Mouse (Mus musculus): ENCODE data around the gene Sorcs2.

DNA sequence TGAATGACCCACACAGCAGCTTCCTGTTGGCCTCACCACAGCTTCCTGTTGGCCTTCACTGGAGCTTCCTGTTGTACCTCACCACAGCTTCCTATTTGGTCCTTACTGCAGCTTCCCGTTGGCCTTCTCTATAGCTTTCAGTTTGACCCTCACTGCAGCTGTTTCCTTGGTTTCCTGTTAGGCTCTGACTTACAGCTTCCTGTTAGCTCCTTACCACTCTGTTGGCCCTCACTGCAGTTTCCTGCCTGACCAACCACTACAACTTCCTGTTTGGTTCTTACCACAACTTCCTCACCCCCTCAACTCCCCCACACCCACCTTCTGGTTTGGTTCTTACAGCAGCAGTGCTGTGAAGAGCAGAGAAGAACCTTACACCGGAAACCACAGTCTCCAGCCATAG, 308.7 kb downstream of the Sorcs2 start:
- TF ChIP-seq POLR2A (IDR thresholded peaks at IDR 0.05; ENCODE audit: extremely low read depth, insufficient read depth, low read length) (no peak), CTCF (IDR thresholded peaks at IDR 0.05; ENCODE audit: low read depth, low read length) (no peak)

Measured in liver, adult 2 months (tissue).